Mouse (Mus musculus): ENCODE results near the gene Ubxn11. TPM values are rescaled to one million over a fixed set of nuclear protein-coding genes. Genes with fewer than 3 reads are reported as not detected.

The Ubxn11 gene
- polyA plus RNA-seq, 1 experiment from 2014 or later: 13.3 TPM

DNA sequence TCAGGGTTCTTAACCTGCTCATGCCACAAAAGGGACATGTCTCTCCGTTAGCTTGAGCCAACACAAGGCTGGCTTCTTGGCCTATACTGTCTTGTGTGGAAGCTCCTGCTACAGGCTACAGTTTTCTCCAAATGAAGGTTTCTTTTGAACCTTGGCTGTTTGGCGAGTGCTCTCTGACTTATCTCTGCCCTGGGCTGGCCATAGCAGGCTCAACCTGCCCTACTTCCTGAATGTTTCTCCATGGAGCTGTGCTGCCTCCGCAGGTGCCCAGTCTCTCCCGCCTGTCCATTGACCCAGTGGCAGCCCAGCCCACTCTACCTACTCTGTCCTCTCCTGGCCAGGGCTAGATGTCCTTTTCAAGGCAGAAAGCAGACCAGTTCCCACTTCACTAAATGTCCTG, 18.5 kb downstream of the Ubxn11 start:
- no peak for ATAC-seq
- Histone ChIP-seq H3K9ac (replicated peaks; ENCODE audit: low read depth, low read length) (no peak overlapping the region), H3K27ac (ENCODE audit: low read length) (no peak overlapping the region), H3K27me3 (replicated peaks; ENCODE audit: control insufficient read depth, insufficient read depth, low read length) (no peaks in the 10 kb centered on the region), H3K9me3 (ENCODE audit: control insufficient read depth, low read length) (no peaks in the 10 kb centered on the region), H3K4me2 (ENCODE audit: low read length) (no peak overlapping the region), H3K36me3 (ENCODE audit: control insufficient read depth, insufficient read depth) (no peaks in the 10 kb centered on the region), H3K4me3 (replicated peaks; ENCODE audit: low read length) (no peak overlapping the region), H3K4me1 (replicated peaks; ENCODE audit: control insufficient read depth, insufficient read depth, low read length) (peaks cover 6% of the 10 kb centered on the region)
- 84% methylated on average over 4 of the region's 4 CpGs for WGBS

DNA sequence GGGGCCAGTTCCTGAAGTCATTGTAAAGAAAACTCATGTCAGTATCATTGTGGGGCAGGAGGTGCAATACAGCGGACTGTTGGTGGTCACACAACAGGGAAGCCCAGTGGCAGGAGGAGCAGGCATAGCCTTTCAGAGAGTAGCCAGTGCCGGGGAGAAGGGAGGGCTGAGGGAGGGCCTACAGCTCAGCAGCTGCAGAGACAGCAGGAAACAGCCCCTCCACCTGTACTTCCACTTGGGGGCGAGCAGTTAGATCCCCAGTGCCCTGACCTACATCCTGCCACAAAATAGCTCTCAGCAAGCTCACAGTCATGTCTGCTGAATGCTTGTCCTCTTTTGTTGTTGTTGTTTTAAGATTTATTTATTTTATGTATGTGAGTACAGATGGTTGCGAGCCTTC, 19.2 kb downstream of the Ubxn11 start:
- no peak overlapping the region for H3K4me2 ChIP-seq (ENCODE audit: low read length)
- no peak for ATAC-seq
- peaks cover 6% of the 10 kb centered on the region for H3K4me1 ChIP-seq (replicated peaks; ENCODE audit: control insufficient read depth, insufficient read depth, low read length)
- H3K27ac ChIP-seq (ENCODE audit: low read length): no peak overlapping the region
- H3K4me3 ChIP-seq (replicated peaks; ENCODE audit: low read length): no peak overlapping the region
- no peaks in the 10 kb centered on the region for H3K9me3 ChIP-seq (ENCODE audit: control insufficient read depth, low read length)
- H3K9ac ChIP-seq (replicated peaks; ENCODE audit: low read depth, low read length): no peak overlapping the region
- no peaks in the 10 kb centered on the region for H3K36me3 ChIP-seq (ENCODE audit: control insufficient read depth, insufficient read depth)
- 50% methylated on average over 4 of the region's 4 CpGs for WGBS
- H3K27me3 ChIP-seq (replicated peaks; ENCODE audit: control insufficient read depth, insufficient read depth, low read length): no peaks in the 10 kb centered on the region

DNA sequence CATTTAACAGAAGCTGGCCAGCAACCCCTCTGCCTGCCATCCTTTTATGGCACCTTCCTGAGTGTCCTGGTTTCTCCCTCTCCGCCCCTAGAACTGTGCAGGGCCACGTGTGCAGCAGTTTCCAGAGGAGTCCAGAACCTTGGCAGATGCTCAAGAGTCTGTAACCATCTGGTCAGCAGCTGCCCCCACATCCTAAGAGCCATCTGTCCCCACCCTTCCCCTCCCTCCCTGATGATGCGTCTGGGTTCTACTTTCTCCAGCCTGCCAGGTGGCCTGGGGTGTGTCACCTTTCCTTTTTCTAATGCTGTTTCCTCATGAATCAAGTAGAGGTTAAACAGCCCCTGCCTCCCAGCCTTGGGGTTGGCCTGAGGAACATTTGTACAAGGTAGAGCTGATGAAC, 19.9 kb downstream of the Ubxn11 start:
- H3K27ac ChIP-seq (ENCODE audit: low read length): no peak overlapping the region
- 57% methylated on average over 3 of the region's 3 CpGs for WGBS
- no peaks in the 10 kb centered on the region for H3K36me3 ChIP-seq (ENCODE audit: control insufficient read depth, insufficient read depth)
- no peak overlapping the region for H3K4me3 ChIP-seq (replicated peaks; ENCODE audit: low read length)
- no peak for ATAC-seq
- no peak overlapping the region for H3K9ac ChIP-seq (replicated peaks; ENCODE audit: low read depth, low read length)
- no peaks in the 10 kb centered on the region for H3K27me3 ChIP-seq (replicated peaks; ENCODE audit: control insufficient read depth, insufficient read depth, low read length)
- H3K4me1 ChIP-seq (replicated peaks; ENCODE audit: control insufficient read depth, insufficient read depth, low read length): peaks cover 11% of the 10 kb centered on the region
- no peak overlapping the region for H3K4me2 ChIP-seq (ENCODE audit: low read length)
- H3K9me3 ChIP-seq (ENCODE audit: control insufficient read depth, low read length): no peaks in the 10 kb centered on the region

DNA sequence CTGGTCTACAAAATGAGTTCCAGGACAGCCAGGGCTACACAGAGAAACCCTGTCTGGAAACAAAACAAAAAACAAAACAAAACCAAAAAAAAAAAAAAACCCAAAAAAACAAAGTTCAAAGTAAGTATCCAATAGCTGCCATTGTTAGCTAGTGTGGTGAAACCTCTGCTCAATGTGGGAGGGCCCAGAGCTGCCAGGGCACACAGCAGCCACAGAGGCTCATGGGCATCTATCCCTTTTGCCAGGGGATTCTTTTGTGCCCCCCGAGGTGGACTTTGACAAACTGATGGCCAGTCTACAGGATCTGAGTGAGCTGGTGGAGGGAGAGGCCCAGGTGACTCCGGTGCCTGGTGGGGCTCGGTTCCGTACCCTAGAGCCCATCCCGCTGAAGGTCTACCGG, 20.8 kb downstream of the Ubxn11 start:
- ATAC-seq: no peak
- H3K4me3 ChIP-seq (replicated peaks; ENCODE audit: low read length): no peak overlapping the region
- H3K9me3 ChIP-seq (ENCODE audit: control insufficient read depth, low read length): no peaks in the 10 kb centered on the region
- H3K9ac ChIP-seq (replicated peaks; ENCODE audit: low read depth, low read length): no peak overlapping the region
- H3K27me3 ChIP-seq (replicated peaks; ENCODE audit: control insufficient read depth, insufficient read depth, low read length): no peaks in the 10 kb centered on the region
- no peak overlapping the region for H3K27ac ChIP-seq (ENCODE audit: low read length)
- H3K36me3 ChIP-seq (ENCODE audit: control insufficient read depth, insufficient read depth): no peaks in the 10 kb centered on the region
- H3K4me2 ChIP-seq (ENCODE audit: low read length): no peak overlapping the region
- H3K4me1 ChIP-seq (replicated peaks; ENCODE audit: control insufficient read depth, insufficient read depth, low read length): peaks cover 18% of the 10 kb centered on the region
- WGBS: 93% methylated on average over 6 of the region's 6 CpGs

DNA sequence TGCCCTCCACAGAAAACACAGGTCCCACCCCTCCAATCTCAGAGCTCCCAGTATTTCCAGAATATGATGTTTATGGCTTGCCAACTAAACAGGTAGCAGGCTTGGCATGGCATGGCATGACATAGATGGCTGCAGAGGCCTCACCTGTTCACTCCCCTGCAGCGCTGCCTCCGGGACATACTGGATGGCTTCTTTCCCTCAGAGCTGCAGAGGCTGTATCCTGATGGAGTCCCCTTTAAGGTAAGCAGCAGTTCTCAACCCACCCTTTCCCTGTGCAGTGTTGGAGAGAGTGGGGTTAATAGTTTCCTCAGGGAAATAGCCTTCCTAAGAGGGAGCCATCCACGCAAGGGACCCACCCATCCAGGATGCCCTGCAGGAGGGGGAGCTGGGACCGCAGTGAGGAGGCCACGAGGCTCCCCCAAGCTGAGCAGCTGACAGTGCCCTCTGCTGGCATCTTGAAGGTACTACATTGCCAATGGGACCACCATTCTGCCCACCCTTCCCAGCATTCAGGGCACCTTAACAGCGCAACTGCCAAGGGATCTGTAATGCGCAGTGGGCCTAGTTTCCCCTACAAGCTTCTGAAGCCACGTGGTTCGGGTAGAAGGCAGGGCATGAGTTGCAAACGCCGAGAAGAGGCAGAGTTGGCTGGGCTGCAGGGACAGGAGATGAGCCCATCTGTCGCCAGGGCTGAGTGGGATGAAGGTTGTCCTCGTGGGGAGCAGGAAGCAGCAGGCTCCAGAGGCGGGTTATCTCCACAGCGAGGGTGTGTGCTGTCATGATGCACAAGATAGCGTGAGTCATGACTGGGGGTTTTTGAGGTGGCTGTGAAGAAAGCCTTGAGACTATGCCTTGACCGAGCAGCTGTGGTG, 21.5 kb downstream of the Ubxn11 start:
- no peak overlapping the region for H3K4me3 ChIP-seq (replicated peaks; ENCODE audit: low read length)
- no peaks in the 10 kb centered on the region for H3K9me3 ChIP-seq (ENCODE audit: control insufficient read depth, low read length)
- no peaks in the 10 kb centered on the region for H3K36me3 ChIP-seq (ENCODE audit: control insufficient read depth, insufficient read depth)
- ATAC-seq: no peak
- WGBS: 25% methylated on average over 17 of the region's 17 CpGs
- H3K27ac ChIP-seq (ENCODE audit: low read length): no peak overlapping the region
- H3K9ac ChIP-seq (replicated peaks; ENCODE audit: low read depth, low read length): 0 out of 2 replicates have a peak overlapping the region, but pooled peaks have one; percentile 17
- peaks cover 19% of the 10 kb centered on the region for H3K4me1 ChIP-seq (replicated peaks; ENCODE audit: control insufficient read depth, insufficient read depth, low read length)
- no peaks in the 10 kb centered on the region for H3K27me3 ChIP-seq (replicated peaks; ENCODE audit: control insufficient read depth, insufficient read depth, low read length)
- H3K4me2 ChIP-seq (ENCODE audit: low read length): peak overlapping the region; percentile 7; the same call in 1 of the 2 replicates

DNA sequence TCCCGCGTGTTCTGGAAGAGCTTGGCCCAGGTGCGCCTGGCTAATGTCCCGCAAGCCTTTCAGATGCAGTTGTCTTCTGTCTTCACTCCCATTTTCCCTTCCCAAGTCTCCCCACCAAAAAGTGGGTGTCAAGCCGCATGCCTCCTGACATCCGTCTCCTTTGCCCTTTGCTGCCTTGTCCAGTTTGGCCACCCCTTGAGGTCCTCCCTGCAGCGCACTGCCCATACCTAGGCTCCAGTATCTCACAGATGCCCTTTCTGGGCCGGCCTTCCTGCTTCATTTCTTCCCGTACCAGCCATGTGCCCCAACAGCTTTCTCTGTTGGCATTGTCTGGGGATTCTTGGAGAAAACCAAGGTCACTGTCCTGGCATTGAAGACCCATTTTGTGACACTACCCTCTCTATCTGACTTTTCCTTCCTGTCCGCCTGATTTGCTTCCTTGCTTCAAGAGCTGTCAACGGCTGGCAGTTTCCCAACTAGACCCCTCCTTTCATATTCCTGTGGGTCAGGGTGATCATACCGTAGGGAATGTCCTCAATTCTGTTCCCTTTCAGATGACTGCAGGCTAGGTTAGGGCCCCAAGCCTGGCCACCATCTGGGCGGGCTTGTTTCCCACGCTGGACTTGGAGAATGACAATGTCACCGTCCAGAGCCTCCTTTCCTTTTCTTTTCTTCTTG, 23.2 kb downstream of the Ubxn11 start:
- Histone ChIP-seq H3K4me2 (ENCODE audit: low read length) (no peak overlapping the region), H3K36me3 (ENCODE audit: control insufficient read depth, insufficient read depth) (no peaks in the 10 kb centered on the region), H3K9ac (replicated peaks; ENCODE audit: low read depth, low read length) (no peak overlapping the region), H3K27ac (ENCODE audit: low read length) (no peak overlapping the region), H3K4me1 (replicated peaks; ENCODE audit: control insufficient read depth, insufficient read depth, low read length) (peaks cover 22% of the 10 kb centered on the region), H3K27me3 (replicated peaks; ENCODE audit: control insufficient read depth, insufficient read depth, low read length) (no peaks in the 10 kb centered on the region), H3K4me3 (replicated peaks; ENCODE audit: low read length) (no peak overlapping the region), H3K9me3 (ENCODE audit: control insufficient read depth, low read length) (no peaks in the 10 kb centered on the region)
- ATAC-seq: no peak
- 87% methylated on average over 15 of the region's 15 CpGs for WGBS

DNA sequence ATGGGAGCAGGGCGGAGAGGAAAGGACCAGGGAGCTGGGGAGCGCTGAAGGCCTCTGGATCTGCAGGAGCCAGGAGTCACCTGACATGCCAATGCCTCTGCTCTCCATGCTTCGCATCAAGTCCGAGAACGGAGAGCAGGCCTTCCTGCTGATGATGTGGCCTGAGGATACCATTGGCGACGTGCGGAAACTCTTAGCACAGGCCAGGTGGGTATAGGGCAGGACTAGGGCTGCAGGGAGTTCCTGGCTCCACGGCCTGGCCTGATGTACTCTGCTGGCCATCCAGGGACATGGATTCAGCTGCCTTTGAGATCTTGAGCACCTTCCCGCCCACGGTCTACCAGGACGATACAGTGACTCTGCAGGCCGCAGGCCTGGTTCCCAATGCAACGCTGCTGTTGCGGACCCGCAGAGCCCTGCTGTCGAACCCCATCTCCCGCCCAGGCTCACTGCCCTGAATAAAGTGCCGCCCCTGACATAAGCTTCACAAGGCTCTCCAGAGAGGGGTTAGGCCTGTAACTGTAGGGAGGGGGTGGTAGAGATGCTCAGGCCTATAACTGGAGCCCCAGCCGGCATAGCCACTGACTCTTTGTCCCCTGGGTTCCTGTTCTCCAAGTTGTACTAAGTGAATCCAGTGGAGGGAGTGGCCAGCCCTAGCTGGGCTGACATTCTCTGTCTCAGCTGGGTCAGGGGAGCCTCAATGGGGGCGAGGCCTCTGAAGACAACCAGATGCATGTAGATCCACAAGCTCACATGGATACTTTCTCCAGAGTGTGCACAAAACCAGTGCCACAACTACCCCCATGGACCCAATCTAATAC, 24.1 kb downstream of the Ubxn11 start:
- Histone ChIP-seq H3K36me3 (ENCODE audit: control insufficient read depth, insufficient read depth) (0 out of 2 replicates have a peak, but pooled peaks cover 3% of the 10 kb centered on the region), H3K4me1 (replicated peaks; ENCODE audit: control insufficient read depth, insufficient read depth, low read length) (peaks cover 22% of the 10 kb centered on the region), H3K4me3 (replicated peaks; ENCODE audit: low read length) (no peak overlapping the region), H3K27me3 (replicated peaks; ENCODE audit: control insufficient read depth, insufficient read depth, low read length) (no peaks in the 10 kb centered on the region), H3K4me2 (ENCODE audit: low read length) (no peak overlapping the region), H3K9me3 (ENCODE audit: control insufficient read depth, low read length) (no peaks in the 10 kb centered on the region), H3K27ac (ENCODE audit: low read length) (no peak overlapping the region), H3K9ac (replicated peaks; ENCODE audit: low read depth, low read length) (no peak overlapping the region)
- 85% methylated on average over 21 of the region's 21 CpGs for WGBS
- ATAC-seq: no peak

DNA sequence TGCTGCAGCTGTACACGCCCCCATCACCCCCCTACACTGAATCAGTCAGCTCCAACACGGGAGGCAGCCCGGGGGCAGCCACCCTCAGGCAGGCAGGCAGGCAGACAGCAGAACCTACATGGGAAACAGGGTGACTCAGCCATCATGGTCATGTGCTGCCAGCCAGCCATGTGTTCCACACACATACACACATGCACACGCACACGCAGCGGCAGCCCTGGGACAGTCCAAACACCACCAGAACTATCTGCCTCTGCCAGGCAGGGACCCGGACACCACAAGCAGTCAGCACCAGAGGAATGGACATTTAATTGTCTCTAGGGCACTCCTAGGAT, 24.7 kb downstream of the Ubxn11 start:
- Histone ChIP-seq H3K27ac (ENCODE audit: low read length) (no peak overlapping the region), H3K4me1 (replicated peaks; ENCODE audit: control insufficient read depth, insufficient read depth, low read length) (peaks cover 22% of the 10 kb centered on the region), H3K9ac (replicated peaks; ENCODE audit: low read depth, low read length) (no peak overlapping the region), H3K27me3 (replicated peaks; ENCODE audit: control insufficient read depth, insufficient read depth, low read length) (no peaks in the 10 kb centered on the region), H3K36me3 (ENCODE audit: control insufficient read depth, insufficient read depth) (0 out of 2 replicates have a peak, but pooled peaks cover 3% of the 10 kb centered on the region), H3K4me2 (ENCODE audit: low read length) (no peak overlapping the region), H3K4me3 (replicated peaks; ENCODE audit: low read length) (no peak overlapping the region), H3K9me3 (ENCODE audit: control insufficient read depth, low read length) (no peaks in the 10 kb centered on the region)
- WGBS: 88% methylated on average over 7 of the region's 7 CpGs
- ATAC-seq: no peak

DNA sequence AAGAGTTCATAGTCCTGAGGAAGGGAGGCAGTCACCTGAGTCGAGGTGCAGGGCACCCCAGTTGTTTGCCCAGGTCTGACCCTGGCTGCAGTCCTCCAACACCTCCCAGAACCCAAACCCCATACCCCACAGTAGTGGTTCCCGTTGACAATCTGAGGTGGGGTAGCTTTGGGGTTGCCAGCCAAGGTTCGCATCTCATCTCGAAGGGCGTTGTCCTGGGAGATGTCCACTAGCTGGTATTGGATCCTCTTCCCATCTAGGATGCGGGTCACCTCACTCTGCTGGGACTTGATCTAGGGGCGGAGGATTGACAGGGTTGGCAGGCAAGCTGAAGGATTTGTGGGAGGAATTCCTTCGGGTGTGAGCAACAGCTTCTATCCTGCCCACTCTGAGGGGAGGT, 25.4 kb downstream of the Ubxn11 start:
- Histone ChIP-seq H3K27me3 (replicated peaks; ENCODE audit: control insufficient read depth, insufficient read depth, low read length) (no peaks in the 10 kb centered on the region), H3K9me3 (ENCODE audit: control insufficient read depth, low read length) (no peaks in the 10 kb centered on the region), H3K4me3 (replicated peaks; ENCODE audit: low read length) (peak overlapping the region; percentile 69), H3K9ac (replicated peaks; ENCODE audit: low read depth, low read length) (peak overlapping the region; percentile 87), H3K4me2 (ENCODE audit: low read length) (peak overlapping the region; percentile 56), H3K27ac (ENCODE audit: low read length) (no peak overlapping the region), H3K36me3 (ENCODE audit: control insufficient read depth, insufficient read depth) (0 out of 2 replicates have a peak, but pooled peaks cover 3% of the 10 kb centered on the region), H3K4me1 (replicated peaks; ENCODE audit: control insufficient read depth, insufficient read depth, low read length) (peaks cover 22% of the 10 kb centered on the region)
- no peak for ATAC-seq
- WGBS: 54% methylated on average over 8 of the region's 8 CpGs

All from forebrain, embryonic 16.5 days (tissue).